Mouse (Mus musculus) midbrain, postnatal 0 days (tissue): Measurements from ENCODE around the gene Fyco1. TPM values are rescaled to one million over a fixed set of nuclear protein-coding genes. Genes with fewer than 3 reads are reported as not detected.

Experiments used
- ATAC-seq: fragments of 200-750 bp; cut with Nextera tagmentation; 2 replicates; pipeline ENCODE4 v1.8.0; 2017; ENCODE audit warnings: moderate number of reproducible peaks, mild to moderate bottlenecking, moderate TSS enrichment, moderate library complexity; ENCODE audit not compliant: low FRiP score
- DNase-seq: peaks from one replicate; pipeline ENCODE4 v3.0.0-alpha.2; 2015; ENCODE audit warnings: low spot score
- H3K27ac ChIP-seq: fragments of 300-500 bp; sonication (generic); 2 replicates; pipeline ENCODE4 v1.5.1; 2014; ENCODE audit warnings: low read depth, mild to moderate bottlenecking, low read length, mixed read lengths
- H3K27me3 ChIP-seq: fragments of 300-500 bp; sonication (generic); 2 replicates; pipeline ENCODE4 v1.6.1; 2014; ENCODE audit warnings: low read length, control low read depth, mixed read lengths; ENCODE audit not compliant: insufficient read depth
- H3K36me3 ChIP-seq: fragments of 300-500 bp; sonication (generic); 2 replicates; pipeline ENCODE4 v1.6.1; 2014; ENCODE audit warnings: low read length, control low read depth, mixed read lengths; ENCODE audit not compliant: insufficient read depth
- H3K4me1 ChIP-seq: fragments of 300-500 bp; sonication (generic); 2 replicates; pipeline ENCODE4 v1.6.1; 2014; ENCODE audit warnings: mild to moderate bottlenecking, control low read depth, antibody characterized with exemption, low read length, mixed read lengths; ENCODE audit not compliant: insufficient read depth
- H3K4me2 ChIP-seq: fragments of 300-500 bp; sonication (generic); 2 replicates; pipeline ENCODE4 v1.6.1; 2014; ENCODE audit warnings: low read depth, mild to moderate bottlenecking, low read length, mixed read lengths; ENCODE audit not compliant: poor library complexity, severe bottlenecking
- H3K4me3 ChIP-seq: fragments of 300-500 bp; sonication (generic); 2 replicates; pipeline ENCODE4 v1.5.1; 2014; ENCODE audit warnings: low read depth, mild to moderate bottlenecking, low read length, moderate library complexity
- H3K9ac ChIP-seq: fragments of 300-500 bp; sonication (generic); replicated peaks from 2 replicates; pipeline ENCODE4 v1.6.1; 2014; ENCODE audit warnings: mild to moderate bottlenecking, low read length, moderate library complexity, mixed read lengths; ENCODE audit not compliant: poor library complexity, severe bottlenecking
- H3K9me3 ChIP-seq: fragments of 300-500 bp; sonication (generic); 2 replicates; pipeline ENCODE4 v1.6.1; 2016; ENCODE audit warnings: low read length, control low read depth
- CTCF ChIP-seq: IDR thresholded peaks from 2 replicates; pipeline ENCODE4 v1.5.1; 2016; ENCODE audit warnings: antibody characterized with exemption, mild to moderate bottlenecking
- WGBS: fragments of 180-500 bp; shearing (Covaris S2); extraction: QIAGEN DNeasy Blood & Tissue Kit; methylation state at CpG from one replicate; pipeline ENCODE4 v1.1.7; 2014; 5-methylcytosine and 5-hydroxymethylcytosine counted together
- polyA plus RNA-seq: library from polyadenylated mRNA; unstranded; fragments of >200 nt; fragmentation: Nextera tagmentation; extraction: Ambion mirVana; gene quantifications from 2 replicates; pipeline ENCODE4 v1.2.1, GENCODE M21; 2015
- total RNA-seq: library from RNA; depleted of rRNA; stranded (reverse); fragments of >200 nt; gene quantifications from 2 replicates; pipeline ENCODE4 v1.2.3, GENCODE M21; 2014

The Fyco1 gene
- total and polyA plus RNA-seq, 2 experiments from 2014 or later: 9.0 to 11.9 TPM

DNA sequence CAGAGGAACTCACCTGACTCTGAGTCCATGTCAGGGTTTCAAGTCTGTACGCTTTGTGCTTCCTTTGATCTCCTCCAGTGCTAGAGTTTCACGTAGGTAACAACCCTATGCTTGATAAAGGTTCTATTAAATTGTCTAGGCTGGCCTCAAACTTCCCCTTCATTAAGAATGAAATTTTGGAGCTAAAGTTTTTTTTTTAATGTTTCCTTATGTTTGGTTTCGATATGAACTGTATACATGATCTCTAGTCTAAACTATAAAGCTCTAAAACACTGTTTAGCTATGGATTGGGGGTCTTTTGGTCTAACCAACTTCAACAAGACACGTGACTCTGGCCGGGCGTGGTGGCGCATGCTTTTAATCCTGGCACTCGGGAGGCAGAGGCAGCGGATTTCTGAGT, 10.2 kb upstream of the Fyco1 start, which contains the start of gene Xcr1:
Gene Xcr1, minus strand, starts transcription at position 101 of the 400 bp plus-strand sequence.
- 82% methylated on average over 9 of the region's 9 CpGs for WGBS
- Histone ChIP-seq H3K27ac (no peak within 1 kb of the TSS), H3K36me3 (no peaks in the 10 kb centered on the region), H3K4me1 (no peaks in the 10 kb centered on the region), H3K4me3 (no peak within 1 kb of the TSS), H3K9ac (no peak within 1 kb of the TSS), H3K9me3 (no peaks in the 10 kb centered on the region), H3K27me3 (no peaks in the 10 kb centered on the region), H3K4me2 (no peak within 1 kb of the TSS)
- no peak for DNase-seq
- no peak for ATAC-seq
- TF ChIP-seq CTCF: no peak

DNA sequence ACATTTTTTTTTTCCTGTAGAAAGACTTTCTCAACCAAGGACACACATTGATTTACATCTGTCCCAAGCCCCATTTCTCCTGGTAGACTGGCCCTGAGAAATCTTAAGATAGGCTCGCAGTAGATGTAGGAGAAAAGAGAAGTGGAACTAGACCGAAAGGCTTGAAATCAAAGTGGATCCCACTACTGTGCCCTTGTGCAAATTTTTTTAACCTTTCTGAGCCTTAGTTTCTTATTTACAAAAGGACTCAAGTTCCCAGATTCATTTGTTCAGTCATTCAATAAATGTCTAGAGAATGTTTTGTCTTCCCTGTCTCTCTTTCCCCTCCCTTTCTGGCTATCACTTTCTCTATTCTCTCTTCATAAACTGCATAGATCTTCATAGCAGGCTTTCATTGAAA, 5.1 kb upstream of the Fyco1 start:
- DNase-seq (no peak), ATAC-seq (no peak)
- WGBS: 92% methylated on average over 2 of the region's 2 CpGs

DNA sequence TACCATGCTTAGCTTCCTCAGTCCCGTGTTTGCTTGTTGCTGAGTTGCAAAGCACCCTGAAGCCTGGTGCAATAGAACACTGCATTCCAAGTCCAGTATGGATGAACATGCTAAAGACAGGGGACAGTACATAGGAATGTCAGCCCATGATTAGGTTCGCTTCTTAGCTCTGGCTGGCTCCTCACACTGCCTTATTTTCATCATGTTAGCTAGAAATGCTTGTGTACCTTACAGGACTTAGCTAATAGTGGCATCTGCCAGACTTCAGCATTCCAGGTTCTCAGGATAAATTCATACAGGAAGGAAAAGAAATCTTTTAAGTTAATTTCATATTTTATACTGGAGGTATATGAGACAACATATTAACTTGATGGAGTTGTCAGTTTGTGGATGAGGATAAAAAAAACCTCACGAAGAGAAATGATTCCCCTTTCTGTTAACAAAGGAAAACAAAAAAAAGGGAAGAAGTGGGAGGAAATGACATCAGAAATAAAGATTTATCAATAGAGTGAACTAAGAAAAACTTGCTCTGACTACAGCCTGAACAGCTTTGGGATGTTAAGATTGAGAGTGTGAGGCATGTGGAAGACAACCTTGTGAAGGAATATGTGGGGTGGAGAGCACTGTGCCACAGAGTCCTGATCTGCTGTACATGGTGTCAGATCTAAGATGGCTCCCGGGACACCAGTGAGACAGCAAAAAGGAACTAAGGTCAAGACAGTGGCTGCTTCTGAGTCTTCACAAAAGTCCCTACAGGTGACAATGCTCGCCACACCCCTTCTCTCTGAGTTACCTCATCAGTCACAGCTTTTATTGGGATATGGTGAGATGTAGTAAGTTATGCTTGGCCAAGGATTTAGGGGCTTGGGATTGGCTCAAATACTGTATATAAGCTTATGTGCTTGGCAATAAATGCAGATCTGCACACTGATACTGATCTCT, 1.0 kb upstream of the Fyco1 start:
- Histone ChIP-seq H3K4me1 (no peaks in the 10 kb centered on the region; the same call in 1 of the 2 replicates), H3K4me2 (peak overlapping the region; percentile 49), H3K9me3 (no peaks in the 10 kb centered on the region), H3K27ac (peak overlapping the region; percentile 44), H3K36me3 (no peaks in the 10 kb centered on the region), H3K4me3 (peak overlapping the region; percentile 32), H3K9ac (peak overlapping the region; percentile 37), H3K27me3 (no peaks in the 10 kb centered on the region)
- ATAC-seq (peak; percentile 25; the same call in 1 of the 2 replicates), DNase-seq (no peak)
- no peak for TF ChIP-seq CTCF
- 62% methylated on average over 5 of the region's 5 CpGs for WGBS

More for the DNA sequence above, 5.1 kb upstream of the Fyco1 start:
- no peaks in the 10 kb centered on the region for H3K9me3 ChIP-seq
- H3K27ac ChIP-seq: no peak overlapping the region
- H3K4me3 ChIP-seq: no peak overlapping the region
- TF ChIP-seq CTCF: no peak
- no peaks in the 10 kb centered on the region for H3K27me3 ChIP-seq
- H3K4me1 ChIP-seq: no peaks in the 10 kb centered on the region
- no peaks in the 10 kb centered on the region for H3K36me3 ChIP-seq
- H3K4me2 ChIP-seq: no peak overlapping the region
- H3K9ac ChIP-seq: no peak overlapping the region

DNA sequence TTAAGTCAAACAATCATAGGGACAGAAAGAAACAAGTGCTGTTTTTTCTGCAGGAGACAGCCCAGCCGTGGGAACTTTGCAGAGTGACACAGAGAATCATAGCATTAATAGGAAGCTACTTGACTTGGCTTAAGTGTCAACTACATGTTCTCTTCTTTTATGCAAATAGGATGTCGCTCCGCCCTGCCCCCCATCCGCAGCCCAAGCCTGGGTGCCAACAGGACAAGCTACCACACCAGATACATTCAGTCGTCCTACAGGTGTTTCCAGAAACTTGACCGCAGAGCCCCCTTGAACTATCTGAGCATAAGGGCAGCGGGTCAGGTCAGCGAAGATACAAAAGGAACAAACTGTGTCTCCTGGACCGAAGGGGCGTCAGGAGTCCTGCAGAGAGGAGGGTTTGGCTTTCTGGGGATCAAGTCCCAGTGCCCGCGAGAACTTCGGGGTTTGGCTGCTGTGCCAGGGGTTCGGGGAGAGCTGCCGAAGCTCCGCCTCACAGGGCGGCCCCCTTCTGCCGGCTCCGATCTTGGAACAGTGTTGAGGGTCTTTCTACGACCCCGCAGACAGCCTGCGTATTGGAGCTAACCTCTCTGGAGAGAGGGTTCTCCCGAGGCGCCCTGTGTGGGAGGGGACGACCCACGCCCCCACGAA, 512 bp downstream of the Fyco1 start:
- H3K27ac ChIP-seq: peak overlapping the region; percentile 80
- H3K9ac ChIP-seq: peak overlapping the region; percentile 70
- no peak for TF ChIP-seq CTCF
- H3K4me3 ChIP-seq: peak overlapping the region; percentile 79
- peak; percentile 68 for DNase-seq
- no peaks in the 10 kb centered on the region for H3K36me3 ChIP-seq
- peak overlapping the region; percentile 86 for H3K4me2 ChIP-seq
- peak; percentile 74 for ATAC-seq
- no peaks in the 10 kb centered on the region; the same call in 1 of the 2 replicates for H3K4me1 ChIP-seq
- H3K27me3 ChIP-seq: no peaks in the 10 kb centered on the region
- no peaks in the 10 kb centered on the region for H3K9me3 ChIP-seq
- WGBS: under 1% methylated on average over 26 of the region's 27 CpGs

DNA sequence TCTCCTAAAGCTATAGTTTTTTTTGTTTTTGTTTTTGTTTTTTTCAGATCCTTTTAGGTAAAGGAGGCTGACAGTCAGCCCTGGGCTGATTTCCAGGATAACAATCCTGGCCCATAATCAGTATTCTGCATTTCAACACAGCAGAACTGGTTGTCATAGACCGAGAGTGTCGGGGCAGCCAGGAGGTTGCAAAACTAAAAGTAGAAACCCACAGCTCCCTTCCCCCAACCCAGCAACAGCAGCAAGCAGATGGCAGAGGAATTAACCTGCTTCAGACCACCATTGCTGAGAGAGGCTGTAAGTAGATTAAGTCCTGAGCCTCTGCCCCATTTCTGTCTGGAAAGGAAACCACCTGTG, 1.0 kb downstream of the Fyco1 start:
- Histone ChIP-seq H3K9ac (peak overlapping the region; percentile 70), H3K36me3 (no peaks in the 10 kb centered on the region), H3K27me3 (no peaks in the 10 kb centered on the region), H3K27ac (peak overlapping the region; percentile 80; the same call in 1 of the 2 replicates), H3K9me3 (no peaks in the 10 kb centered on the region), H3K4me2 (peak overlapping the region; percentile 86), H3K4me1 (no peaks in the 10 kb centered on the region; the same call in 1 of the 2 replicates), H3K4me3 (peak overlapping the region; percentile 79)
- WGBS: 6% methylated on average over 2 of the region's 2 CpGs
- no peak for TF ChIP-seq CTCF
- DNase-seq: peak; percentile 48
- no peak for ATAC-seq
